Mouse (Mus musculus): ENCODE results near the gene Pik3ca. TPM values are rescaled to one million over a fixed set of nuclear protein-coding genes. Genes with fewer than 3 reads are reported as not detected.

The Pik3ca gene
- polyA plus RNA-seq, 1 experiment from 2014 or later: 10.5 TPM

- H3K4me1 ChIP-seq (ENCODE audit: insufficient read depth, low read length): peaks cover 37% of the 10 kb centered on the region
- H3K36me3 ChIP-seq (ENCODE audit: insufficient read depth, low read length): no peaks in the 10 kb centered on the region
- 15% methylated on average over 4 of the region's 4 CpGs for WGBS
- no peak overlapping the region for H3K4me3 ChIP-seq (ENCODE audit: low read length)
- no peak for ATAC-seq (ENCODE audit: low FRiP score, low TSS enrichment)
- peak overlapping the region; percentile 16 for H3K4me2 ChIP-seq (replicated peaks; ENCODE audit: low read depth, low read length)
- no peaks in the 10 kb centered on the region for H3K27me3 ChIP-seq (ENCODE audit: insufficient read depth, low read length)
- H3K9ac ChIP-seq (replicated peaks; ENCODE audit: low read length): no peak overlapping the region
- H3K27ac ChIP-seq (ENCODE audit: low read length): 0 out of 2 replicates have a peak overlapping the region, but pooled peaks have one; percentile 36
- no peaks in the 10 kb centered on the region for H3K9me3 ChIP-seq (ENCODE audit: low read length)
These were observed 1.9 kb downstream of the Pik3ca start for GRCm38 (mm10) chr3:32399381-32399780.

GRCm38 (mm10) chr3:32399931-32400330 lies 2.5 kb downstream of the Pik3ca start:
- H3K4me3 ChIP-seq (ENCODE audit: low read length): no peak overlapping the region
- ATAC-seq (ENCODE audit: low FRiP score, low TSS enrichment): no peak
- peak overlapping the region; percentile 16 for H3K4me2 ChIP-seq (replicated peaks; ENCODE audit: low read depth, low read length)

GRCm38 (mm10) chr3:32401591-32401990 lies 4.1 kb downstream of the Pik3ca start:
- Histone ChIP-seq H3K4me2 (replicated peaks; ENCODE audit: low read depth, low read length) (no peak overlapping the region), H3K27me3 (ENCODE audit: insufficient read depth, low read length) (no peaks in the 10 kb centered on the region), H3K27ac (ENCODE audit: low read length) (no peak overlapping the region), H3K9ac (replicated peaks; ENCODE audit: low read length) (no peak overlapping the region), H3K4me1 (ENCODE audit: insufficient read depth, low read length) (peaks cover 37% of the 10 kb centered on the region), H3K36me3 (ENCODE audit: insufficient read depth, low read length) (no peaks in the 10 kb centered on the region), H3K4me3 (ENCODE audit: low read length) (no peak overlapping the region), H3K9me3 (ENCODE audit: low read length) (no peaks in the 10 kb centered on the region)
- ATAC-seq (ENCODE audit: low FRiP score, low TSS enrichment): no peak
- WGBS: 66% methylated on average over 3 of the region's 3 CpGs

More at GRCm38 (mm10) chr3:32399931-32400330, 2.5 kb downstream of the Pik3ca start:
- Histone ChIP-seq H3K9ac (replicated peaks; ENCODE audit: low read length) (no peak overlapping the region), H3K36me3 (ENCODE audit: insufficient read depth, low read length) (no peaks in the 10 kb centered on the region), H3K4me1 (ENCODE audit: insufficient read depth, low read length) (peaks cover 37% of the 10 kb centered on the region), H3K27me3 (ENCODE audit: insufficient read depth, low read length) (no peaks in the 10 kb centered on the region), H3K9me3 (ENCODE audit: low read length) (no peaks in the 10 kb centered on the region), H3K27ac (ENCODE audit: low read length) (0 out of 2 replicates have a peak overlapping the region, but pooled peaks have one; percentile 36)
- 41% methylated on average over 2 of the region's 2 CpGs for WGBS

GRCm38 (mm10) chr3:32402990-32403885 lies 5.8 kb downstream of the Pik3ca start:
- no peak overlapping the region for H3K4me2 ChIP-seq (replicated peaks; ENCODE audit: low read depth, low read length)
- no peaks in the 10 kb centered on the region for H3K9me3 ChIP-seq (ENCODE audit: low read length)
- no peak overlapping the region for H3K27ac ChIP-seq (ENCODE audit: low read length)
- no peaks in the 10 kb centered on the region for H3K27me3 ChIP-seq (ENCODE audit: insufficient read depth, low read length)
- peaks cover 35% of the 10 kb centered on the region for H3K4me1 ChIP-seq (ENCODE audit: insufficient read depth, low read length)
- 75% methylated on average over 7 of the region's 7 CpGs for WGBS
- ATAC-seq (ENCODE audit: low FRiP score, low TSS enrichment): no peak
- no peak overlapping the region for H3K9ac ChIP-seq (replicated peaks; ENCODE audit: low read length)
- no peak overlapping the region for H3K4me3 ChIP-seq (ENCODE audit: low read length)
- no peaks in the 10 kb centered on the region for H3K36me3 ChIP-seq (ENCODE audit: insufficient read depth, low read length)

- WGBS: 87% methylated on average over 1 of the region's 1 CpGs
- no peak for ATAC-seq (ENCODE audit: low FRiP score, low TSS enrichment)
- H3K4me1 ChIP-seq (ENCODE audit: insufficient read depth, low read length): peaks cover 19% of the 10 kb centered on the region; the same call in 1 of the 2 replicates
- H3K36me3 ChIP-seq (ENCODE audit: insufficient read depth, low read length): no peaks in the 10 kb centered on the region
- no peaks in the 10 kb centered on the region for H3K9me3 ChIP-seq (ENCODE audit: low read length)
- no peak overlapping the region for H3K4me2 ChIP-seq (replicated peaks; ENCODE audit: low read depth, low read length)
- no peaks in the 10 kb centered on the region for H3K27me3 ChIP-seq (ENCODE audit: insufficient read depth, low read length)
- no peak overlapping the region for H3K9ac ChIP-seq (replicated peaks; ENCODE audit: low read length)
- no peak overlapping the region for H3K27ac ChIP-seq (ENCODE audit: low read length)
- H3K4me3 ChIP-seq (ENCODE audit: low read length): no peak overlapping the region
These were observed 8.2 kb downstream of the Pik3ca start for GRCm38 (mm10) chr3:32405699-32406098.

GRCm38 (mm10) chr3:32406804-32407203 lies 9.3 kb downstream of the Pik3ca start:
- H3K4me1 ChIP-seq (ENCODE audit: insufficient read depth, low read length): peaks cover 14% of the 10 kb centered on the region; the same call in 1 of the 2 replicates
- ATAC-seq (ENCODE audit: low FRiP score, low TSS enrichment): no peak
- WGBS: 73% methylated on average over 6 of the region's 6 CpGs

GRCm38 (mm10) chr3:32408811-32409273 lies 11.4 kb downstream of the Pik3ca start:
- peaks cover 9% of the 10 kb centered on the region for H3K4me1 ChIP-seq (ENCODE audit: insufficient read depth, low read length)
- no peaks in the 10 kb centered on the region for H3K36me3 ChIP-seq (ENCODE audit: insufficient read depth, low read length)
- no peak overlapping the region for H3K27ac ChIP-seq (ENCODE audit: low read length)
- no peak overlapping the region for H3K4me2 ChIP-seq (replicated peaks; ENCODE audit: low read depth, low read length)
- no peaks in the 10 kb centered on the region for H3K27me3 ChIP-seq (ENCODE audit: insufficient read depth, low read length)
- no peak overlapping the region for H3K9ac ChIP-seq (replicated peaks; ENCODE audit: low read length)
- 95% methylated on average over 3 of the region's 3 CpGs for WGBS
- no peak; the same call in 1 of the 2 replicates for ATAC-seq (ENCODE audit: low FRiP score, low TSS enrichment)
- no peak overlapping the region for H3K4me3 ChIP-seq (ENCODE audit: low read length)
- H3K9me3 ChIP-seq (ENCODE audit: low read length): no peaks in the 10 kb centered on the region

More at GRCm38 (mm10) chr3:32406804-32407203, 9.3 kb downstream of the Pik3ca start:
- Histone ChIP-seq H3K36me3 (ENCODE audit: insufficient read depth, low read length) (no peaks in the 10 kb centered on the region), H3K9me3 (ENCODE audit: low read length) (no peaks in the 10 kb centered on the region), H3K4me2 (replicated peaks; ENCODE audit: low read depth, low read length) (no peak overlapping the region), H3K9ac (replicated peaks; ENCODE audit: low read length) (no peak overlapping the region), H3K4me3 (ENCODE audit: low read length) (no peak overlapping the region), H3K27ac (ENCODE audit: low read length) (no peak overlapping the region), H3K27me3 (ENCODE audit: insufficient read depth, low read length) (no peaks in the 10 kb centered on the region)

GRCm38 (mm10) chr3:32412502-32413044 lies 15.1 kb downstream of the Pik3ca start:
- WGBS: 72% methylated on average over 7 of the region's 7 CpGs
- Histone ChIP-seq H3K4me2 (replicated peaks; ENCODE audit: low read depth, low read length) (no peak overlapping the region), H3K9ac (replicated peaks; ENCODE audit: low read length) (no peak overlapping the region), H3K36me3 (ENCODE audit: insufficient read depth, low read length) (no peaks in the 10 kb centered on the region), H3K4me3 (ENCODE audit: low read length) (no peak overlapping the region), H3K9me3 (ENCODE audit: low read length) (no peaks in the 10 kb centered on the region), H3K4me1 (ENCODE audit: insufficient read depth, low read length) (peaks cover 27% of the 10 kb centered on the region), H3K27ac (ENCODE audit: low read length) (no peak overlapping the region), H3K27me3 (ENCODE audit: insufficient read depth, low read length) (no peaks in the 10 kb centered on the region)
- ATAC-seq (ENCODE audit: low FRiP score, low TSS enrichment): no peak

GRCm38 (mm10) chr3:32414381-32414780 lies 16.9 kb downstream of the Pik3ca start:
- Histone ChIP-seq H3K4me2 (replicated peaks; ENCODE audit: low read depth, low read length) (no peak overlapping the region), H3K4me3 (ENCODE audit: low read length) (no peak overlapping the region), H3K9ac (replicated peaks; ENCODE audit: low read length) (no peak overlapping the region), H3K4me1 (ENCODE audit: insufficient read depth, low read length) (peaks cover 22% of the 10 kb centered on the region), H3K27me3 (ENCODE audit: insufficient read depth, low read length) (no peaks in the 10 kb centered on the region), H3K36me3 (ENCODE audit: insufficient read depth, low read length) (no peaks in the 10 kb centered on the region), H3K9me3 (ENCODE audit: low read length) (no peaks in the 10 kb centered on the region), H3K27ac (ENCODE audit: low read length) (no peak overlapping the region)
- WGBS: 36% methylated on average over 4 of the region's 4 CpGs
- ATAC-seq (ENCODE audit: low FRiP score, low TSS enrichment): no peak

Measured in kidney, embryonic 16.5 days (tissue).